Mouse (Mus musculus) mesoderm, embryonic 11.5 days (tissue): ENCODE measurements around the gene Wdr5.
"Not testable (repeated sequence)": the region's sequence is repeated elsewhere in the genome, so short reads cannot be mapped to it uniquely, and the experiment has no call there.

ENCODE experiments used
- DNase-seq: peaks from one replicate; pipeline ENCODE4 v3.0.0-alpha.2; 2012; ENCODE audit warnings: low read depth, low spot score

Gene Wdr5

GRCm38 (mm10) chr2:27496391-27497028, 18.4 kb upstream of the Wdr5 start:
- peak; percentile 61 for DNase-seq

GRCm38 (mm10) chr2:27504113-27504885, 10.7 kb upstream of the Wdr5 start:
- no peak for DNase-seq

GRCm38 (mm10) chr2:27505539-27505938, 9.4 kb upstream of the Wdr5 start:
- DNase-seq = peak; percentile 81

GRCm38 (mm10) chr2:27506658-27507057, 8.3 kb upstream of the Wdr5 start:
- DNase-seq = not testable (repeated sequence)

GRCm38 (mm10) chr2:27507562-27507961, 7.4 kb upstream of the Wdr5 start, which contains the start of gene Brd3:
TSS of gene Brd3 (minus strand) at chr2:27507662.
- no peak for DNase-seq

DNA sequence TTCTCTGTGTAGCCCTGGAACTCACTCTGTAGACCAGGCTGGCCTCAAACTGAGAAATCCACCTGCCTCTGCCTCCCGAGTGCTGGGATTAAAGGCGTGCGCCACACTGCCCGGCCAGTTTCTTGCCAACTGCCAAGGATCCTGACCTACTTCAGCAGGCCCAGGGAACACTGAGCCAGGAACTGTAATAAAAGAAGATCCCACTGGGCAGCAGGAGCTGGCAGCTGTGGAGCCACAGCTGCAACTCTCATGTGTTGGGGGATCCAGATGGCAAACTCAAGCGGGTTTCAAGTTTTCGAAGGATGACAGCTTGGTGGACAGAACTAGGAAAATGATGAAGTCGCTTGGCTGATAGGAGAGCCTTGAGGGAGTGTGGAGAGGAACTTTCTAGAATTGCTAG, 4.3 kb upstream of the Wdr5 start:
- no peak for DNase-seq

DNA sequence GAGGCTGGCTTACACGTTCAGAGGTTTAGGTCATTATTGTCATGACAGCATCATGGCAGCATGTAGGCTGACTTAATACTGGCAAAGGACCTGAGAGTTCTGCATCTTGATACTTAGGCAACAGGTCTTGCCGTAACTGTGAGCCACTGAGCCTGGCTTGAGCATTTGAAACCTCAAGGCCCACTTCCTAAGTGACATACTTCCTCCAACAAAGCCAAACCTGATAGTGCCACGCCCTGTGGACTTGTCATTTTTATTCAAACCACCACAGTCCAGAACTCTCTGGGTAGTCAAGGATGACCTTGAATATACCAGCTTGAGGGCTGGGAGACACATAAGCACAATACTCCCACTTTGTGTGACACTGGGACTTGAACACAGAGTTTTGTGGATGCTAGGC, 2.0 kb upstream of the Wdr5 start:
- DNase-seq = no peak

DNA sequence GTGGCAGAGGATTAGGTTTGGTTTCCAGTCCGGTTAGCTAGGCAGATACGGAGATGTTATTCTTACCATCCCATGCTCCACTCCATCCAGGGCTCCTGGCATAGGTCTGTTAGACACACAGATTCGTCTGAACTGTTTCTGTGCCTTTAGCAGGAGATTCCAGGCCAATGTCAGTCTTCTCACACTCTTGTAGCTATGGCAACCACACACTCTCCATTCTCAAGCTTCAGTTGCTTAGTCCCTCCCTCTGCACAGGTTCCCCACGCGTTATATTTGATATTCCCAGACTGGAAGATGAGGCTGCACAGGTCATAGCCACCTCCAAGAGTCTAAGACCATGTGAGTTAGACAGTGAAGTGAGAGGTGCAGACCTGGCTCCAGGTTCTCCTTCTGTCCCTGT, 1.1 kb upstream of the Wdr5 start:
- no peak for DNase-seq

- no peak for DNase-seq
Observed at GRCm38 (mm10) chr2:27515341-27516166, 597 bp downstream of the Wdr5 start.

DNA sequence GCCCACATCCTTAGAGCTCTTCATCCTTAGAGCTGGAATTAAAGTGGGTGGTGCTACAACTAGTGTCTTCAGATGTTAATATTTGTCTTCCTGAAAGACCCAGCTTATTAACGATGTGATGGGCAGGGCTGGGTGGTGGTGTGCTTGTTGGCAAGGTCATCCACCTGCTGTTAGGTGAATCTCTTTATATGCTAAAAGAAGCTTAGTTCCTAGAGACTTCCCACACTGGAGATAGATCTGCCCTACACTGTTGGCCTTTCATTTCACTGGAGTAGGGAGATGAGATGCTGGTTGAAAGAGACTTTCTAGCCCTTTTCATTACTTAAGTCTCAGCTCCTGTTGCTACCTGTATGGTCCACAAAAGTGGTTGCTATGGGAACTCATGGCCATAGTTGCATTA, 1.3 kb downstream of the Wdr5 start:
- DNase-seq = no peak

GRCm38 (mm10) chr2:27518283-27518682, 3.3 kb downstream of the Wdr5 start:
- DNase-seq = no peak

GRCm38 (mm10) chr2:27538455-27539330, 23.7 kb downstream of the Wdr5 start:
- not testable (repeated sequence) for DNase-seq

- DNase-seq = peak; percentile 23
Observed at GRCm38 (mm10) chr2:27539336-27539735, 24.4 kb downstream of the Wdr5 start.

GRCm38 (mm10) chr2:27539772-27540514, 25.0 kb downstream of the Wdr5 start:
- peak; percentile 98 for DNase-seq

DNA sequence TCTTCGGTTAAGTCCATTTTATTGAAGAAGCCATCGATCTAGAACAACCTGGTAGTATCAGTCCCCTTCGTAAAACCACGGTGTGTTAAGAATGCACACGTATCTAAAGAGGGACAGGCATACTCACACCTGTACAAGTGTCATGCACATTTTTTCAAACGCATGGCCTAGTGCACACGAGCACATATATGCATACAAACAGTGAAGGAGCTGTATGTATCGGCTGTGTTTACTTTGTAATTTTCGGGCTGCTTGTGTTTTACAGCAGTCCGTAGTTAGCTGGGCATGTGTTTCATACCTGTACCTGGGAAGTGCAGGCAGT, 25.5 kb downstream of the Wdr5 start:
- DNase-seq = no peak

- DNase-seq = no peak
Observed at GRCm38 (mm10) chr2:27541225-27541624, 26.3 kb downstream of the Wdr5 start.

- no peak for DNase-seq
Observed at GRCm38 (mm10) chr2:27544613-27545012, 29.7 kb downstream of the Wdr5 start.

DNA sequence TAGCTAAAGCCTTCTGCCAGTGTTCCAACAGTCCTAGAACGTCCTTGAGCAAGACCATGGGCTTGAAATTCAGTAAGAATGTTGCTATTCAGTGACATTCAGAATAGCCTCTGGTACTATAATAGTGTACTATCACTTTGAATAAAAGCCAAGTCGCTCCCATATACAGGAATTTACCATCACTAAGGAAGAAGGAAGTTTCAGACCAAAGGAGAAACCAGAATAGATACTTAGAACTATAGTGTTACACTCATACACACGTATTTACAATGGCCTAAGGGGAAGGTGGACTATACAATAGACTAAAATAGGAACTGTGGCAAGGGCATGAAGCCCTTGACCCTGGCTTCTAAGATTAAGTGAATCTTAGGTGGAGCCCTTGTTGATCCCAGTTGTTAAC, 30.6 kb downstream of the Wdr5 start:
- not testable (repeated sequence) for DNase-seq

DNA sequence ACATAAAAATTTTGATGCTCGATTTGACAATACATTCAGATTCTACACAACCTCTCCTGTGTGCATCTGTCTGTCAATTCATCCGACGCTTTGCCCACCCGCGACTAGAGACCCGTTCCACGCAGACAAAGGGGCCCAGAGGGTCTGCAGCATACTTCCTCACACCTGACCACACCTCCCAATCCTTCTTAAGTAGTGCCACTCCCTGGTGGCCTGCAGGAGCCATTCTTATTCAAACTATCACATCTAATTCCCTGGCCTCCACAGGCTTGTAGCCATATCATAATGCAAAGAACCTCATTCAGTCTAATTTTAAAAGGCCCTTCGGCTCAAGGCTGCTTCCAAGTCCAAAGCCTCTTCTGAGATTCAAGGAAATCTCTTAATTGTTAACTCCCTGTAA, 31.1 kb downstream of the Wdr5 start:
- not testable (repeated sequence) for DNase-seq

DNA sequence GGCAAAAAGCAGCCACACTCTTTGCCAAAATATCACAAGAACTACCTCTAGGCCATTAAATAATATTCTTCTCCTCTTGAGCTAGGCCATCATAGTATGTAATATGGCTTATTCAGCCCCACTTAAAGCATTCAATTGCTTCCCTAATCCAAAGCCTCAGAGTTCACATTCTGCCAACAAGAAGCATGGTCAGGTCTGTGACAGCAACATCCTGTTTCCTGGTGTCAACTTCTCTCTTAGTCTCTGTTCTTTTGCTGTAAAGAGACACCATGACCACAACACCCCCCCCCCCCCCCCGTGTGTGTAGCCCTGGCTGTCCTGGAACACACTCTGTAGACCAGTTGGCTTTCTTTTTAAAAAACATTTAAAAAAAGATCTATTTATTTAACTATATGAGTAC, 32.4 kb downstream of the Wdr5 start:
- no peak for DNase-seq

- DNase-seq = no peak
Observed at GRCm38 (mm10) chr2:27547986-27548385, 33.0 kb downstream of the Wdr5 start.
